Mouse (Mus musculus) liver, adult 2 months (tissue): ENCODE data around the gene Sgca.

Experiments used
- CTCF ChIP-seq: fragments of 200-500 bp; IDR thresholded peaks from 2 replicates; pipeline ENCODE4 v1.5.1; 2011; ENCODE audit warnings: low read depth, low read length, control low read depth
- POLR2A ChIP-seq: fragments of 200-500 bp; IDR thresholded peaks from 2 replicates; pipeline ENCODE4 v1.6.1; 2011; ENCODE audit warnings: low read length, control low read depth; ENCODE audit not compliant: insufficient read depth; ENCODE audit errors: extremely low read depth

- TF ChIP-seq CTCF (no peak), POLR2A (no peak)
Measured at GRCm38 (mm10) chr11:95000548-95000947, 24.4 kb upstream of the Sgca start.
